Mouse (Mus musculus) left cerebral cortex, postnatal 4 days (tissue): ENCODE results near the gene Ntmt1. TPM values are rescaled to one million over a fixed set of nuclear protein-coding genes. Genes with fewer than 3 reads are reported as not detected.

ENCODE experiments used
- DNase-seq: peaks from one replicate; pipeline ENCODE4 v3.0.0-alpha.2; 2022
- intact Hi-C: fragments of 180-260 bp; cut with DNase I; formaldehyde crosslinking; loops from one replicate; pipeline ENCODE4 v1.15.1; 2025
- total RNA-seq, 2 experiments: library from RNA; stranded (reverse); gene quantifications; 2 replicates each; pipeline ENCODE4 v1.2.3; 2021

The Ntmt1 gene
- 10 to 100 TPM; 55.6 to 58.9 TPM for total RNA-seq

DNA sequence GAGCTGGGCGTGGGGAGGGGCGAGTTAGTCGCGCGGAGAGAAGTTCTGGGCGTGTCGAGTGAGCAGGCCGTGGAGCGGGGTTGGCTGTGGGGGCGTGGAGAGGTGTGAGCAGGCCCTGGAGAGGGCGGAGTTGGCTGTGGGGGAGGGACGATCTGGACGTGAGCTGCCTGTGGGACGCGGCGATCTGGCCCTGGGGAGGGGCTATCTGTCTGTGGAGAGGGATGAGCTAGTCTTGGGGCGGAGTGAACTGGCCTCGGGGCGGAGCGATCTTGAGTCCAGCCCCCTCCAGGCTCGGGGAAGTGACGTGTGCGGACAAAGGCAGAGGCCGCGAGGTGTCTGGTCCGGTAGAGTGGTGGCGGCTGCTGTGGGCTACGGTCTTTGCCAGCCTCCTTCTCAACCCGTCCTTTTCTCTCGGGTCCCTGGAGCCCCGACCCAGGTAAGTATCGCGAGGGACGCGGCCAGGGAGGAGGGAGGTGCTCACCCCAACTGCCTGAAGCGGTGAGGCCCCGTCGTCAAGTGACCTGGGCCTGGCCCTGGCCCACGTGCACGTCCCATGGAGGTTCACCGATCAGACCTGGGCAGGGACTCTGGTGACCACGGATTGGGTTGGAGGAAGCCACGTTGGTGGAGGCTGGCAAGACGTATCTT is at the start of gene Ntmt1:
TSS of gene Ntmt1 (plus strand) at position 179 of the 648 bp plus-strand sequence.
- peak; percentile 100 for DNase-seq
- intact Hi-C loops: no loop called here

DNA sequence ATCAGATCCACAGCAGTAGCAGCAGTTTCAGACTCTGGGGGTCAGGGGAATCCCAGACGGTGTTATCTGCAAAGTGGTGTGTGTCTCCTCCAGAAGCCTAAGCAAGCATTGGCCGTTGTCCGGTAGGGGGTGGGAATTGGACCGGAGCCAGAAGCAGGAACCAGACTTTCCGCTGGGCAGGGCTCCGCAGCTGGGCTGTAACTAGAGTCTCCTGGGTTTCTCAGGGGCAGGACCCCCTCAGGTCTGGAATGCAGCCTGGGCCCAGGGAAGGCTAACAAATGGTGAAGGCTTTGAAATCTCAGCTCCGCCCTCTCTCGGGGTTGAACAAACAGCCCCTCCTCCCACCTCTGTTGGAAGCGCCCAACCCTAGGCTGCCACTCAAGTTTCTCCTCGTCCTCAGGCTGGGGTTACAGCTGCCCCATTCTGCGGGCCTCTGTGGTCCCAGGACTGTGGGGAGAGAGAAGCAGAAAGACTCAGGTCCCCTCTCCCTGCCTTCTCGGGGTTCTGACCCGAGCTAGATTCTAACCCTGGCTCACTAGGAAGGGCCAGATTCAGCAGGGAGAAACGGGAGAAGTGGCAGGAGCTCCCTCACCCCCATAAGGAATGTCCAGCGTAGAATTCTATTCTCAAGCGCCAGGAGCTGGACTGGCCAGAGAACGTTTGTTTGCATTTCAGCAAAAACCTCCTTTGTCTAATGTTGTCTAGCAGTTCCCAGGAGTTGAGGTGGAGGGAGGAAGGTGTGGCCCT is 49.1 kb upstream of the Ntmt1 start:
- intact Hi-C loops: no loop called here
- peak; percentile 84 for DNase-seq

DNA sequence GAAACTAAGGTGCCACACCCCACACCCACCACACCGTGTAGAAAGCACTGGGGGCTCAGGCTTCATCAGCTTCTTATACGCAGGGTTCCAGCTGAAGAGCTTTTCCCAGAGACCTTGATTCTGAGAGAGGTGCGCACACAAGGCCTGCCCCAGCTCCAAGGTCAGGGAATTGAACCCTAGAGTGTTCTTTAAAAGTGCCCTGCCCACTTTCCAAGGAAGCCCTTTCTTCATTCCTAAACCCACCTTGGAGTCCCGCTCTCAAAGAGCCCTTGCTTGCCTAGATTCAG is 48.6 kb upstream of the Ntmt1 start:
- intact Hi-C loops: no loop called here
- DNase-seq: no peak

DNA sequence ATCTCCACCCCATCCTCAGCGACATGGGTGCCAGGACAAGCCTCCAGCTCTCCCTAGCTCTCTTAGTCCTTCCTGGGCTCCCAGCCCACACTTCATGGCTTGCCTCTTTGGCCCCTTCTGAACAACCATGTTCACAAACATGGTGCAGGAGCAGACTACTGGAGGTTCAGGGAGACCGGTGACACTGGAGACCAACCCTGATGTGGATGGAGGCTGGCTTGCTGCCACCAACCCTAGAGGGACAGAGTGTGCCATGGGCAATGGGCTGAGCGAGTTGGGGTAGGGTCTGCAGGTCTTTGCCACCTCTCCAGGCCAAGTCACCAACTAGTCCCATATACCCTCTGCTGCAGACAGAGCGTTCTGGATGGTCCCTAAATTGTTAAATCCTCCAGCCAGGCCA is 48.2 kb upstream of the Ntmt1 start:
- intact Hi-C loops: no loop called here
- DNase-seq: no peak

DNA sequence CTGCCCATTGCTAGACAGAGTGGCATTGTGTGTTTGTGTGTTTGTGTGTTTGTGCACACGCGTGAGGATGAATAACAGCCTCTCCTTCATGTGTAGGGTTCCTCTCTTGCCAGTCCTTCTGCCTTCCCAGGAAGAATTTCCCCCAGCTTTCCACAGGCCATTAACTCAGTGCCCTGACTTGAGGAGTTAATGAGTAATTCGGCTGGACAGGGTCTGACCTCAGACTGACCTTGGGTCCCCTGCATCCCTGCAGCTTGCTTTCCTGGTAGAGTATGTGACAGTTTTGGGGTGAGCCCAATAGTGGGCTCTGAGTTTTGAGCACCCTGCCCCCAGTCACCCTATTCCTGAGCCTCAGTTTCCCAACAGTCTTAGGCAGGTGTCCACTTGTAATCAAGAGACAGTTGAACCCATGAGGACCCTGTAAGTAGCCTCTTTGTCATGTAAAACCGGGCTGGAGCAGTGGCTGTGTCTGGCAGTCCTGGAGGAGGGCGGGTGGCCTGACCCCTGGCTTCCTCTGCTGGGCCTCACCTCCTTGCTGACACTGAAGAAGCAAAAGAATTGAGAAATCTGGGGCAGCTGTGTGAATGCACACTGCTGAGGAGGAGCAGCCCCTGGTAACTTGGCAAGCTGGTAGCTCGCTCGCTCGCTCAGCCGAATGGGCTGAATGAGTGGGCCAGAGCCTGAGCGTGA is 47.6 kb upstream of the Ntmt1 start:
- intact Hi-C loops: no loop called here
- DNase-seq: no peak

DNA sequence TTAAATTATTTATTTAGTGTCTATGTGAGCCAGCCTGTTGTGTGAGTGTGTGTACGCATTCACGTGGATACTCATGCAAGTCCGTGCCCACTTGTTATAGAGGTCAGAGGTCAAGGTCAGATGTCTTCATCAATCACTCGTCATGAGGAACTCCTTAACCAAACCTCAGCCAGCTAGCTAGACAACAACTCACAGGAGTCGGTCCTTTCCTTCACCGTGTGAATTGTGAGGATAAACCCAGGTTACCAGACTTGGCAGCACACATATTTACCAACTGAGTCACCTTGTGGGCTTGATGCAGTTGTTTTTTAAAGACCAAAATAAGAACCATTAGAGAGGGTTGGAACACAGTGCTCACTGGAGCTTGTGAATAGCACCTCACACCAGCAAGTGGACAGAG is 46.9 kb upstream of the Ntmt1 start:
- DNase-seq: no peak
- intact Hi-C loops: no loop called here

DNA sequence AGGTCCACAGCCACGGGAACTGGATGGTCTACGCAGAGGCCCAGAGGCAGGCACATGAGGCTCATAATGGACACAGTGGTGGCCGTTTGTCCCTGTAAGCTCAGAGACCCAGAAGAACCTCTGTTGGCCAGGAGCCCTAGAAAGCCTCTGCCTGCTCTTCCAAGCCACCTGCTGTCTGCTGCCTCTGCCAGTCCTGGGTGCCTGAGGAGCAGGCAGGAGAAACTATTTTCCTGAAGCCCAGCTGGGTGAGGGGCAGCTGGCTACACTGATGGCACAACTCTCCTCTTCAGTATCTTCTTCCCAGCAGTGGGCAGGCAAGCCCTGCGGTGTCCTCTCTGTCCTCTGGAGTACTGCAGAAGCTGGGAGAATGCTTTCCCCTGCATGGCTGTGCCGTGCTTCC is 41.2 kb upstream of the Ntmt1 start:
- intact Hi-C loops: no loop called here
- DNase-seq: no peak

DNA sequence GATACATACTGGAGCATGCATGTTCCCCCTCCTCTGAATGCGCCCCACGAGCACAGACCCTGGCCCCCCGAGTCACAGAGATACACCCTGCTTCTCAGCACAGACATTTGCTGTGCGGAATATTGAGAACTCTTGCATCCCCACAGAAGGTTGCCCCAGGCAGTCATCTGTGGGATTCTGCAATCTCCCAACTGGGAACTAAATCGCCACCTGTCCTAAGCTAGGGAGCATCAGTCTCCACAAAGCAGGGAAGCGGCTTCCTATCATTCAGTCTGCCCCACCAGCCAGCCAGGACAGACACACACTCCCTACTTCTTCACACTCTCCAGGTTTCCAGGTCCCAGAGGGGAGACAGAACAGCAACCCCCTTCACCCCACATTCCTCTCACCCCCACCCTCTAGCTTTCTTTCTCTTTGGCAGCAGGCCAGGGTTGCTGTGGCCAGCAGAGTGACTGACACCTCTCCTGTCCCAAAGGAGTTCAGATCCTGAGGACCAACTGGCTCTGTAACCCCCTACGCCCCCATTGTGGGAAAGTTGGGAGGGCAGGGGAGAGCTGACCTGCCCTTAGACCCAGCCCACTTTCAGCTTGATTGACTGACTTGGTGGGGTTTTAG is 39.9 kb upstream of the Ntmt1 start:
- peak; percentile 43 for DNase-seq
- intact Hi-C loops: no loop called here

DNA sequence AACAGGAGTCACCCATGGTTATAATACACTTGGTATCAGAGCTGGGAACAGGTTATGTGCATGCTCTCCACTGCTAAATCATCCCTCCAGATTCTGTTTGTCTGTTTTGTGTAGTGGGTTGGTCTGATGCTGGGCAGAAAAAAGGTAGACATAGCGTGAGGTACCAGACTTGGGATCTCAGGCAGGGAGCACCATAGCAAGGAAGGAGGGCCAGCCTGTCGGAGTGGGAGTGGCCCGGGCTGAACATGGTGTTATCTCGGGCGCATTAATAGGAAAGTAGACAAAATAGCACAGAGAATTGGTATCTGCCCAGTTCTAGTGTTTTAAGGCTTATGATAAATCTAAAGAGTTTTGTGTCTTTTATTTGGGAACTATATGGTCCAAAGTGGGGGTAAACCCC is 39.1 kb upstream of the Ntmt1 start:
- no peak for DNase-seq
- intact Hi-C loops: no loop called here

DNA sequence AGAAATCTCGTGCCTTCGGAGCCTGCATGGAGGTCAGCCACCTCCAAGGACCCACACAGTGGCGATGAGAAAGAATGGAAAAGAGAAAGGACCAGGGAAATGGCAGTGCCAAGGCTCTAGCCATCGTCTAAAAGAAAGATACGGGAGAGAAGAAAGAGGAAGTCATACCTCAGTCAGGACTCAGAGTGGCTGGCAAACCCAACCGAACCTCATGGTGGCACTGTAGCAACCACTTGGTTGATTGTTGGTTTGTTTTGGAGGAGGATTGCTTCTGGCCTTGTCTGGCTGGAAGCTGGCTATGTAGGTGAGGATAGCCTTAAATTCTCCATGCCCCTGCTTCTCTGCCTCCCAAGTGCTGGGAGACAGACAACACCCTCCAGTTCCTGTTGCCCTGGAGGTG is 38.4 kb upstream of the Ntmt1 start:
- intact Hi-C loops: no loop called here
- no peak for DNase-seq

DNA sequence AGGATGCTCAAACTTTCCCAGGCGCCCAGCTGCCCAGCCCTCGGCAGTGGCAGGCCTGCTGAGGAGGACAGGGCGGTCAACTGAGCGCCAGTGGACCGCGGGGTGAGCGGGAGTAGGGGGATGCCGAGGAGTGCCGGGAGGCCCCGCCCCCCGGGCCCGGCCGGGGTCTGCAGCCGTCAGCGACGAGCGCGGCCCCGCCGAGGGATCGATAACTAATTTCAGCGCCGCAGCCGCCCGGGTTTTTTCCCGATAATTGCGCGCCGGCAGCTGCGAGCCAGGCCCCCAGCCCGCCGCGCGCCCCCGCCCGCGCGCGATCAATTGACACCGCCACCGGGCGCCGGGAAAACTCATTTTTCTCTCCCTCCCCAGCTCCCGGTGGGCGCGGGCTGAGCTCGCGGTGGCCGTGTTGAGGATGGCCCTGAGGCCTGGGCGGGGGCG is 36.2 kb upstream of the Ntmt1 start:
- peak; percentile 29 for DNase-seq
- intact Hi-C loops: no loop called here

DNA sequence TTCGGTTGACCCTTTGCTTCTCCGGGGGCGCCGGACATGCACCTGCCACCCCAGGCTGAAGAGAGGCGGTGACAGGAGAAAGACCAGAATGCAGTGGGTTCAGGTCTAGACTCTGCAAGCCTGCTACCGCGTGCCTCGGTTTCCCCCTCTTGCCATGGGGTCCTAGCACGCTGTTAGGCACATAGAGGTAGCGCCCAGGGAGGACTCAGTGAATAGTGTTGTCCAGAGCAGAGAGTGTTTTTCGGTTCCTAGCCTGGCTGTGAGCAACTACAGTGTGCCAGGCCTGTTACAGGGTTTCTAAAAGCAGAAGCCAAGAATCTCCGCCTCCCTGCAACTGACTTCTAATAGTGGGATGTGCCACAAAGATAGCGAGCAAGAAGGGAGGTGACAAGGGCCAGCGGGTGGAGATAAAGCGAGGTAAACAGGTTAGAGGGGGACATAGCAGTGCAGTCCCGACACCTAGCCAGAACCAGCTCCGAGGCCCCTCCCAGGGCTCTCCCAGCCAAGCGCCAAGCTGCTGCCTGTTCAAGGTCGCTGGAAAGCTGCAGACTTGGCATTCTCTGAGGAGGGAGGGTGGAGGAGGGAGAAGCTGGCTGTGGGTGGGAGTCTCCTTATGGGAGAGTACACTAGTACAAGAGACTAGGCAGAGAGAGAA is 35.7 kb upstream of the Ntmt1 start:
- intact Hi-C loops: no loop called here

DNA sequence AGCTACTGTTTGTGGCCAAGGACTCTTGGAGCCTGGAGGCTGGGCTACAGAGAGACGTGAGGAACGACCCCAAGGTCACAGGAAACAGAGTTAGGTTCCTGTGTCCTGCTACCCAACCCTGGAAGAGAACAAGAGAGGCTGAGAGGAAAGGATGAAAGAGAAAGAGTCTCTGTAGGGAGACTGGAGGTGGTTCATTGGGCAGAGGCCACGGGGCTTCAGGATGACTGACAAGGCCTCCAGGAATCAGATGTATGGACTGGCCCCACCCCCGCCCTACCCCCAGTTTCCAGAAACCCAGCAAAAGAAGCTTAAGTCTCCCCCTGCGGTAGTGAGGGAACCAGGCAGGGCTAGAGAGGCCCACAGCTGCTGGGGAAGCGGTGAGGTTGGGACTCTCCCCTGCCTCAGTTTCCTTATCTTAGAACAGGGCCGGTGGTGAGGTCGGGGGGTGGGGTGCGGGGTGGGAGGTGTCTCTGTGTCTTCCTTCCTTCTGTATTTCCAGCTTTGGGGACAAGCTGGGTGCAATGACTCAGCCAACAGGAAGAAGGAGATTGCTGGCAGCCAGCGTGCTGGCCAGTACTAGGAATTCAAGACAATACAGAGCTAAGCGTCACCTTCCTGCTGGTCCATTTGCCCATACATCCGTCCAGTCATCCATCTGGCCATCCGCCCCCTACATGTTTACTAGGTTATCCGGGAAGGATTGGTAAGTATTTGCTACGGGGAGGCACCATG is 34.9 kb upstream of the Ntmt1 start:
- intact Hi-C loops: no loop called here

More for the DNA sequence above, 35.7 kb upstream of the Ntmt1 start:
- DNase-seq: peak; percentile 81

DNA sequence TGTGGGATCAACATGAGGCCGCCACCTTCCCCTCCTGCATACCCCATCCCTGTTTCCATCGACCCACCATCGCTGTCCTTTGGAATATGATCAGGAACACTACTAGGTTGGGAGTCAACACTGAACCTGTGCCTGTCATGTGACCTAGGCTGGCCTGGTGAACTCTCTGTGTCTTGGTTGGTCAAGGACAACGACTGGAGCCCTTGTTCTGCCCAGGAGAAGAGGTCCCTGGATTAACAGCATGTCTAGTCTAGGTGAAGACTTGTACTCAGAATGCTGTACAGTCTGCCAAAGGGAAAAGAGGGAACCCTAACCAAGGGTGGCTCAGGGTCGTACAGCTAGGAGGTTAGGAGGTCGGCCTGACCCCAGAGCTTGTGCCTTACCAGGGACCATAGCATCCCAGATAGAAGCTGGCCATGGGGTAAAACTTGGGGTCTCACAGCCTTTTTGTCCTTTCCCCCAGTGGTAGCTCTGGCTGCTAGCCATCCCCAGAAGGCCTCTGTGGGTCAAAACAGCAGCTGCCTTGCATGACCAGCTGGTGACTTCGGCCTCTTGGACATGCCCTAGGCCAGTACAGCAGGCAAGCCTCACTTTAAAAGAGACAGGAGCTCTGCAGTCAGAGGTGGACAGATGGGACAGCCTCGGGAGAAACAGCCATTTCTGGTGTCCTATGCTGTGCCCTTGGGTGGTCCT is 34.2 kb upstream of the Ntmt1 start:
- intact Hi-C loops: no loop called here
- DNase-seq: peak; percentile 31

More for the DNA sequence above, 34.9 kb upstream of the Ntmt1 start:
- DNase-seq: no peak

DNA sequence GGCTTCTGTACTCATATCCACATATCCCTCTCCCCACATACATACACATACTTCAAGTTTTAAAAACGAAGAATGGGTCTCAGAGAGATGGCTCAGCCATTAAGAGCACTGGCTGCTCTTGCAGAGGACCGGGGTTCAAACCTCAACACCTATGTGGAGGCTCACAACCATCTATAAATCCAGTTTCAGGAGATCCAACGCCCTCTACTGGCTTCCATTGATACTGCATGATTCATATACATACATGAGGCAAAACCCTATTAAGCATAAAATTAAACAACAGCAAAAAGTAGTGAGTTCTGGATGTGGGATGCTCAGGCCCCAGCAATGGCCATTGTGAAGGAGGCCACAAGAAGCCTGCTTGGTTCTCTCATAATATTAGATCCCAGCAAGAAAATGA is 31.7 kb upstream of the Ntmt1 start:
- no peak for DNase-seq
- intact Hi-C loops: no loop called here

DNA sequence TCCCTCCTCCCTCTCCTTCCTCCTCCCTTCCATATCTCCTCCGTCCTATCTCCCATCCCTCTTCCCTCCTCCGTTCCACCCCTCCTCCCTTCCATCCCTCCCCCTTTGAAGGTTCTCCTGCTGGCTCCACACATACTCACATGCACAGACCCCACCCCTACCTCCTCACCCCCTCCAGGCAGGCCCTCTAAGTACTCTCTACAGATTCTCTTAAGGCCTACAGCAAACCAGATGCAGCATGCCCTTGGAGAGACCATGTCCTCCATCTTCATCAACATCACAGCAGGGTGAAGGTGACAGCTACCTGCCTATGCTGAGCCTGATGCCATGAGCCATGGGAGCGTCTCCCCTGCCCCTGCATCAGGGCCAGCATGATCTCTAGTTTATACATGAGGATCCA is 30.4 kb upstream of the Ntmt1 start:
- DNase-seq: no peak
- intact Hi-C loops: no loop called here

DNA sequence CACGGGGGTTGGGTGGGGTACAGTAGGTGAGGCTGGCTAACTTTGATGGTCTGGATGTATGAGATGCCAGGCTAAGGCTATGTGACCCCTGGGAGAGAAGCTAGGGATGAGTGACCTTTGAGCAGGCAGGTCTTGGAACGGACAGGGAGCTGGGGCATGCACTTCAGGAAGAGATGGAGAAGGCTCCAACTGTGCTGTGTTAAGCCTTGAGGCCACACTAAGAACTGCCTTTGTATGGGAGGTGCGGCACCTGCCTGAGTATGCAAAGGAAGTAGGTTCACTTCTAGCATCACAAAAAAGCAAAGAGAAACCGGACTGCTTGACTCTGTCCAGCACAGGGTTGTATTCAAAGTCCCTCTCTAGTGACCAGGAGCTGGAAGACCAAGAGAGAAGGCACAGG is 29.4 kb upstream of the Ntmt1 start:
- DNase-seq: no peak
- intact Hi-C loops: no loop called here

DNA sequence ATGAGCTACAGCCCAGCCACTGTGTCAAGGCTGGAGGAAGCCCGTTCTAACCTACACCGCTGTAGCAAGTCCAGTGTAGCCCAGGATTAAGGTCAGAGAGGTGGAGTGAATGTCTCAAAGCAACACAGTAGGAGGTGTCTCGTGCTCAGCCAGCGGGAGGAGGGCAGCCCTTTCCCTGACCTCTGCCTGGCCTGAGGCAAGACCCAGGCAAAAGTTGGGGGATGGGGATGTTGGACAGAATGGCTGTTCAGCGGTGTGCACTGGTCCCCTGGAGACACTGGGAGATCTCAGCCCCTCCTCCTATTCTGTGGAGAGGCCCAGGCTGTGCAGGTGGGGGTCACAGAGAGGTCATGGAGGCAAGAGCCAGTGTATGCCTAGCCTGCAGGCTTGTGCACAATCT is 28.4 kb upstream of the Ntmt1 start:
- intact Hi-C loops: no loop called here
- no peak for DNase-seq

DNA sequence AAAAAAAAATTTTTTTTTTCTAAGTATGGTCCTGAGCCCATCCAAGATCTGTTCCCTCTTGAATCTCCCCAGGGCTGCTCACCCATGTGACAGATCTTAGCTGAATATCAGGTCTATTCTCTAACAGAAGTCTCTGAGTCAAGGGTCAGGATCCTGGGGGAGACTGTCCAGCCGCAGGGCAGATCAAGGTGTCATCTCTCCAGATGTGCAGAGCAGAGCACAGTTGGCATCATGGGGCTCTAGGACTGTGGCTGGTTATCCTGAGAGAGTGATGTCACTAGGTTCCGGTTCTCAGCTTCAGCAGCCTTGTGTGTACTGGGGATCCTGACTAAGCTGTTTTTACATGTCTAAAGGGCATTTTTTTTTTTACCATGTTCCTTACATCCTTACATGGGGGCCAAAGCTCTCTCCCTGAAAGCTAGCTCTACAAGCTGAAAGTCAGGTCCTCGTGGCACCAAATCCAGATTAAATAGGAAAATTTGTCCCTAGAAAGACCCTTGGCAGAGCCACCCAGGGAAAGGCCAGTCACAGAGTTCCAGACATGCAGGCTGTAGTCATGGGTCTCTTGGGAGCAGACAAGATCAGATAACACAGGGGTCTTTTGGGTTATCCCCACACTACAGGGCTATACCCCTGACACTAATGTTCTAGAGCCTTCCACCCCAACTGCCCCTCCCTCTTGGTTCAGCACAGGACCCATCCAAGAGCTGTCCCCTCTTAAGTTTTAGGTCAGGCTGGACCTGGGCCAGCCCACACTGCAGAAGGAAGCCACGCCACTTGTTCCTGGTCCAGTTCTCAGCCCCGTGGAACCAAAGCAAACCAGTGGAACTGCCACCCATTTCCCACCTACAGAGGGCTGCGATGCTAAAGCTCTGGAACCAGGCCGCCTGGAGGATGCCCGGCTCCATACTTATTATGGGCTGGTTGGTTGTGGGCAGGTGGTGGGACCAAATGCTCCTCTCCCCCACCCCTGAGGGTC is 25.0 kb upstream of the Ntmt1 start:
- DNase-seq: no peak
- intact Hi-C loops: no loop called here
